Mouse (Mus musculus) skeletal muscle tissue, postnatal 0 days (tissue): ENCODE results near the gene Fbxo34. TPM values are rescaled to one million over a fixed set of nuclear protein-coding genes. Genes with fewer than 3 reads are reported as not detected.

ENCODE experiments used
- polyA plus RNA-seq: library from polyadenylated mRNA; unstranded; fragments of >200 nt; fragmentation: Nextera tagmentation; extraction: Ambion mirVana; gene quantifications from 2 replicates; pipeline ENCODE4 v1.2.1, GENCODE M21; 2015

The Fbxo34 gene
- 11.4 TPM in 2 replicates for polyA plus RNA-seq

GRCm38 (mm10) chr14:47450121-47450520 lies at the start of gene Fbxo34:
Fbxo34 (plus strand) TSS chr14:47450421.

GRCm38 (mm10) chr14:47417775-47418665 lies 32.2 kb upstream of the Fbxo34 start, which contains the start of gene Dlgap5:
Dlgap5 (minus strand) TSS chr14:47418407.

DNA sequence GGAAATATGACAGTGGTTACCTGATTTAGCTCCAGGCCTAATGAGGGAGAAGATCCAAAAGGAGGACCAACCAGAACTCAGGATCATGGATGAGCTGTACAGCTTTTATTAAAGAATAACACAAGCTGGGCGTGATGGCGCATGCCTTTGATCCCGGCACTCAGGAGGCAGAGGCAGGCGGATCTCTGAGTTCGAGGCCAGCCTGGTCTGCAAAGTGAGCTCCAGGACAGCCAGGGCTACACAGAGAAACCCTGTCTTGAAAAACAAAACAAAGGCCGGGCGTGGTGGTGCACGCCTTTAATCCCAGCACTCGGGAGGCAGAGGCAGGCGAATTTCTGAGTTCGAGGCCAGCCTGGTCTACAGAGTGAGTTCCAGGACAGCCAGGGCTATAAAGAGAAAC lies 120.3 kb downstream of the Fbxo34 start, which contains the start of gene Atg14:
Gene Atg14, minus strand, starts transcription at position 101 of the 400 bp plus-strand sequence.

Other genes with a start within 250 kb of the Fbxo34 start
- gene Wdhd1, start 173.6 kb upstream of the Fbxo34 start, polyA plus RNA-seq = 4.3 and 4.9 TPM in 2 replicates
- 1.3 TPM in 2 replicates for gene Socs4, start 173.5 kb upstream of the Fbxo34 start, polyA plus RNA-seq
- gene Mapk1ip1l, start 152.2 kb upstream of the Fbxo34 start, polyA plus RNA-seq = 23.2 and 23.3 TPM in 2 replicates
- gene Lgals3, start 82.7 kb upstream of the Fbxo34 start, polyA plus RNA-seq = 13.2 and 44.9 TPM in 2 replicates
- 7.7 and 8.8 TPM in 2 replicates for gene Dlgap5, start 32.0 kb upstream of the Fbxo34 start, polyA plus RNA-seq
- gene Atg14, start 120.2 kb downstream of the Fbxo34 start, polyA plus RNA-seq = 10.9 and 11.0 TPM in 2 replicates
- 89.1 and 104 TPM in 2 replicates for gene Ktn1, start 198.0 kb downstream of the Fbxo34 start, polyA plus RNA-seq